Mouse (Mus musculus): ENCODE measurements around the gene Fads2. TPM values are rescaled to one million over a fixed set of nuclear protein-coding genes. Genes with fewer than 3 reads are reported as not detected.

Gene Fads2
- total and polyA plus RNA-seq, 3 experiments: 55.2 to 119 TPM; not detected in 1

- Histone ChIP-seq H3K4me3 (ENCODE audit: control insufficient read depth in 1 of 2, insufficient read depth in 1 of 2, low read depth in 2 of 2, low read length in 2 of 2) (no peak overlapping the region), H3K4me1 (ENCODE audit: control insufficient read depth in 1 of 2, insufficient read depth in 2 of 2, low read length in 2 of 2) (peaks cover 8 to 9% of the 10 kb centered on the region in 2 experiments), H3K79me2 (ENCODE audit: control insufficient read depth, insufficient read depth, low read length, poor library complexity) (no peaks in the 10 kb centered on the region), H3K27me3 (ENCODE audit: control insufficient read depth in 1 of 2, insufficient read depth in 2 of 2, low read length in 2 of 2) (no peaks in the 10 kb centered on the region), H3K36me3 (ENCODE audit: control insufficient read depth in 1 of 2, insufficient read depth in 2 of 2, low read length in 2 of 2) (peaks cover 0 to 5% of the 10 kb centered on the region in 2 experiments; a peak in 2 of 4 replicates), H3K9ac (ENCODE audit: control insufficient read depth, low read depth, low read length, poor library complexity, severe bottlenecking) (no peak overlapping the region), H3K9me3 (replicated peaks; ENCODE audit: insufficient read depth, low read length) (no peaks in the 10 kb centered on the region), H3K27ac (ENCODE audit: control insufficient read depth, low read depth, low read length) (no peak overlapping the region)
- TF ChIP-seq MAX (IDR thresholded peaks at IDR 0.05; ENCODE audit: low read length) (no peak), RAD21 (IDR thresholded peaks at IDR 0.05; ENCODE audit: low read depth, low read length) (no peak), CHD1 (IDR thresholded peaks at IDR 0.05; ENCODE audit: low read depth, low read length) (no peak), POLR2AphosphoS5 (IDR thresholded peaks at IDR 0.05; ENCODE audit: borderline replicate concordance, low read depth, low read length) (no peak), E2F4 (IDR thresholded peaks at IDR 0.05; ENCODE audit: borderline replicate concordance, low read depth, low read length) (no peak), USF2 (IDR thresholded peaks at IDR 0.05; ENCODE audit: borderline replicate concordance in 1 of 2, insufficient read depth in 1 of 2, low read depth in 1 of 2, low read length in 2 of 2) (no peak), NRF1 (IDR thresholded peaks at IDR 0.05; ENCODE audit: insufficient read depth, low read depth, low read length, poor library complexity, severe bottlenecking) (no peak), SMC3 (IDR thresholded peaks at IDR 0.05; ENCODE audit: low read depth, low read length) (no peak), NELFE (IDR thresholded peaks at IDR 0.05; ENCODE audit: low read depth, low read length) (no peak), SIN3A (IDR thresholded peaks at IDR 0.05; ENCODE audit: low read length) (no peak), KAT2A (conservative IDR thresholded peaks at IDR 0.05; ENCODE audit: low read depth, low read length) (no peak), EP300 (IDR thresholded peaks at IDR 0.05; ENCODE audit: low read depth in 1 of 2, low read length in 2 of 2) (no peak), USF1 (IDR thresholded peaks at IDR 0.05; ENCODE audit: low read depth, low read length) (no peak), ZC3H11A (IDR thresholded peaks at IDR 0.05; ENCODE audit: low read depth, low read length) (no peak), POLR2AphosphoS2 (IDR thresholded peaks at IDR 0.05; ENCODE audit: low read length) (no peak), ZMIZ1 (IDR thresholded peaks at IDR 0.05; ENCODE audit: low read depth, low read length) (no peak), RCOR1 (IDR thresholded peaks at IDR 0.05; ENCODE audit: low read depth, low read length) (no peak), CTCF (IDR thresholded peaks at IDR 0.05 in 2 of 3, conservative IDR thresholded peaks at IDR 0.05 in 1 of 3; ENCODE audit: control insufficient read depth in 1 of 3, insufficient read depth in 1 of 3, low read depth in 2 of 3, low read length in 3 of 3, poor library complexity in 1 of 3, severe bottlenecking in 1 of 3) (no peak), ZNF384 (IDR thresholded peaks at IDR 0.05; ENCODE audit: low read depth, low read length) (no peak)
- no peak for DNase-seq (ENCODE audit: low read depth, low spot score)
Measured at GRCm38 (mm10) chr19:10056686-10057085, 44.9 kb downstream of the Fads2 start.

GRCm38 (mm10) chr19:10055783-10056660 lies 45.5 kb downstream of the Fads2 start:
- Histone ChIP-seq H3K9me3 (replicated peaks; ENCODE audit: insufficient read depth, low read length) (no peaks in the 10 kb centered on the region), H3K36me3 (ENCODE audit: control insufficient read depth in 1 of 2, insufficient read depth in 2 of 2, low read length in 2 of 2) (peaks cover 0 to 5% of the 10 kb centered on the region in 2 experiments; a peak in 2 of 4 replicates), H3K79me2 (ENCODE audit: control insufficient read depth, insufficient read depth, low read length, poor library complexity) (no peaks in the 10 kb centered on the region), H3K27me3 (ENCODE audit: control insufficient read depth in 1 of 2, insufficient read depth in 2 of 2, low read length in 2 of 2) (no peaks in the 10 kb centered on the region), H3K4me3 (ENCODE audit: control insufficient read depth in 1 of 2, insufficient read depth in 1 of 2, low read depth in 2 of 2, low read length in 2 of 2) (no peak overlapping the region), H3K4me1 (ENCODE audit: control insufficient read depth in 1 of 2, insufficient read depth in 2 of 2, low read length in 2 of 2) (peaks cover 8% of the 10 kb centered on the region in 2 experiments), H3K9ac (ENCODE audit: control insufficient read depth, low read depth, low read length, poor library complexity, severe bottlenecking) (no peak overlapping the region), H3K27ac (ENCODE audit: control insufficient read depth, low read depth, low read length) (no peak overlapping the region)
- TF ChIP-seq MYC (IDR thresholded peaks at IDR 0.05; ENCODE audit: low read depth, low read length) (no peak), JUND (IDR thresholded peaks at IDR 0.05; ENCODE audit: low read depth, low read length) (no peak), ZMIZ1 (IDR thresholded peaks at IDR 0.05; ENCODE audit: low read depth, low read length) (peak; percentile 48; the same call in 1 of the 2 replicates)
- no peak for DNase-seq (ENCODE audit: low read depth, low spot score)
